Mouse (Mus musculus): ENCODE results near the gene Ifi47.
"Not testable (repeated sequence)": the region's sequence is repeated elsewhere in the genome, so short reads cannot be mapped to it uniquely, and the experiment has no call there.

The Ifi47 gene

GRCm38 (mm10) chr11:49076001-49076757 is at the start of gene Ifi47:
Ifi47 (plus strand) TSS chr11:49076587.
- peak; percentile 26 for DNase-seq (ENCODE audit: low spot score)

- DNase-seq (ENCODE audit: low spot score), result not testable (repeated sequence)
Observed at GRCm38 (mm10) chr11:49050064-49050463, 26.3 kb upstream of the Ifi47 start.

GRCm38 (mm10) chr11:49051093-49051891 is 25.1 kb upstream of the Ifi47 start, which contains the start of gene 9930111J21Rik2:
9930111J21Rik2 (minus strand) TSS chr11:49051242.
- not testable (repeated sequence) for DNase-seq (ENCODE audit: low spot score)

- not testable (repeated sequence) for DNase-seq (ENCODE audit: low spot score)
Observed at GRCm38 (mm10) chr11:49051894-49052293, 24.5 kb upstream of the Ifi47 start.

GRCm38 (mm10) chr11:49060061-49060460 is 16.3 kb upstream of the Ifi47 start:
- DNase-seq (ENCODE audit: low spot score), result not testable (repeated sequence)

GRCm38 (mm10) chr11:49061865-49062264 is 14.5 kb upstream of the Ifi47 start:
- DNase-seq (ENCODE audit: low spot score), result not testable (repeated sequence)

- not testable (repeated sequence) for DNase-seq (ENCODE audit: low spot score)
Observed at GRCm38 (mm10) chr11:49063713-49064469, 12.5 kb upstream of the Ifi47 start, which contains the start of gene Tgtp2. Tgtp2 (minus strand) TSS chr11:49064206.

GRCm38 (mm10) chr11:49068358-49068757 is 8.0 kb upstream of the Ifi47 start:
- DNase-seq (ENCODE audit: low spot score), result no peak

GRCm38 (mm10) chr11:49077012-49077411 is 625 bp downstream of the Ifi47 start:
- no peak for DNase-seq (ENCODE audit: low spot score)

GRCm38 (mm10) chr11:49078719-49079118 is 2.3 kb downstream of the Ifi47 start:
- DNase-seq (ENCODE audit: low spot score), result no peak

GRCm38 (mm10) chr11:49080636-49081035 is 4.2 kb downstream of the Ifi47 start:
- DNase-seq (ENCODE audit: low spot score), result no peak

GRCm38 (mm10) chr11:49081356-49081755 is 5.0 kb downstream of the Ifi47 start:
- peak; percentile 12 for DNase-seq (ENCODE audit: low spot score)

- no peak for DNase-seq (ENCODE audit: low spot score)
Observed at GRCm38 (mm10) chr11:49081886-49082285, 5.5 kb downstream of the Ifi47 start.

- DNase-seq (ENCODE audit: low spot score), result no peak
Observed at GRCm38 (mm10) chr11:49083146-49083545, 6.8 kb downstream of the Ifi47 start.

GRCm38 (mm10) chr11:49083808-49084207 is 7.4 kb downstream of the Ifi47 start:
- DNase-seq (ENCODE audit: low spot score), result no peak

GRCm38 (mm10) chr11:49084385-49084784 is 8.0 kb downstream of the Ifi47 start:
- DNase-seq (ENCODE audit: low spot score), result no peak

- DNase-seq (ENCODE audit: low spot score), result peak; percentile 43
Observed at GRCm38 (mm10) chr11:49084875-49085274, 8.5 kb downstream of the Ifi47 start.

- DNase-seq (ENCODE audit: low spot score), result peak; percentile 28
Observed at GRCm38 (mm10) chr11:49086858-49087361, 10.5 kb downstream of the Ifi47 start.

- DNase-seq (ENCODE audit: low spot score), result no peak
Observed at GRCm38 (mm10) chr11:49087830-49088616, 11.6 kb downstream of the Ifi47 start.

- no peak for DNase-seq (ENCODE audit: low spot score)
Observed at GRCm38 (mm10) chr11:49088990-49089652, 12.7 kb downstream of the Ifi47 start.
